Mouse (Mus musculus) heart, adult 2 months (tissue): ENCODE data around the gene Mthfd2.

Experiments used
- CTCF ChIP-seq: fragments of 200-600 bp; IDR thresholded peaks from 2 replicates; pipeline ENCODE4 v1.8.1; 2022; ENCODE audit warnings: antibody characterized with exemption, mild to moderate bottlenecking, moderate library complexity
- EP300 ChIP-seq: fragments of 200-500 bp; IDR thresholded peaks from 2 replicates; pipeline ENCODE4 v1.6.1; 2011; ENCODE audit warnings: low read depth, low read length, control low read depth; ENCODE audit not compliant: insufficient read depth

DNA sequence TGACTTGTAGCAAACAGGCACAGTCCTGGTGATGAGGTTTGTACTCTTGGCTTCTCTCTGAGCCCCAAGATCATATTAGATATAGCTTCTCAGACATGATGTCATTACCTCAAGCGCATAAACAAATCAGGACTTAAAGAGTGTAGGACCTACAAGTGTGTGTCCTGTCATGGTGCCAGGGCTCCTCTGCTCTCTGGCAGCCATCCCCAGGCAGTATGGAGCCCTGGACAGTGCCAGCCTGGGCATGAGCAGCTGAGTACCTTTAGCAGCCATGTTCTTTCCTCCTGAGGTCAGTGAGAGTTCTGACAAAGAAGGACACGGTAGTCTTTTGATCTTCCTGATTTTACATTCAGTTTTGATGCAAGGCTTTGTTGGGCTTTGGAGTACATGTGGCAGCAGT, 17.2 kb upstream of the Mthfd2 start:
- TF ChIP-seq CTCF (no peak), EP300 (no peak)
